Mouse (Mus musculus) liver, embryonic 16.5 days (tissue): ENCODE data around the gene Plekha5. TPM values are rescaled to one million over a fixed set of nuclear protein-coding genes. Genes with fewer than 3 reads are reported as not detected.

ENCODE experiments used
- ATAC-seq: fragments of 200-750 bp; cut with Nextera tagmentation; 2 replicates; pipeline ENCODE4 v1.8.0; 2017; ENCODE audit warnings: low read depth, mild to moderate bottlenecking, moderate number of reproducible peaks, moderate library complexity
- H3K27ac ChIP-seq: fragments of 300-500 bp; sonication (generic); 2 replicates; pipeline ENCODE4 v1.5.1; 2014; ENCODE audit warnings: mild to moderate bottlenecking, low read length
- H3K27me3 ChIP-seq: fragments of 300-500 bp; sonication (generic); 2 replicates; pipeline ENCODE4 v1.6.1; 2014; ENCODE audit warnings: low read depth, low read length, mixed read lengths; ENCODE audit not compliant: control insufficient read depth, insufficient read depth
- H3K36me3 ChIP-seq: fragments of 300-500 bp; sonication (generic); 2 replicates; pipeline ENCODE4 v1.6.1; 2014; ENCODE audit warnings: mild to moderate bottlenecking; ENCODE audit not compliant: control insufficient read depth, insufficient read depth
- H3K4me1 ChIP-seq: fragments of 300-500 bp; sonication (generic); 2 replicates; pipeline ENCODE4 v1.6.1; 2014; ENCODE audit warnings: low read depth, low read length, mixed read lengths; ENCODE audit not compliant: control insufficient read depth
- H3K4me2 ChIP-seq: fragments of 300-500 bp; sonication (generic); 2 replicates; pipeline ENCODE4 v1.6.1; 2014; ENCODE audit warnings: low read depth, low read length, mixed read lengths
- H3K4me3 ChIP-seq: fragments of 300-500 bp; sonication (generic); 2 replicates; pipeline ENCODE4 v1.5.1; 2014; ENCODE audit warnings: low read depth, mild to moderate bottlenecking, low read length
- H3K9ac ChIP-seq: fragments of 300-500 bp; sonication (generic); 2 replicates; pipeline ENCODE4 v1.6.1; 2014; ENCODE audit warnings: low read depth, low read length
- H3K9me3 ChIP-seq: fragments of 300-500 bp; sonication (generic); replicated peaks from 2 replicates; pipeline ENCODE4 v1.6.1; 2016; ENCODE audit warnings: low read length; ENCODE audit not compliant: control insufficient read depth
- WGBS: fragments of 180-500 bp; shearing (Covaris S2); extraction: QIAGEN DNeasy Blood & Tissue Kit; methylation state at CpG from one replicate; pipeline ENCODE4 v1.1.7; 2014; ENCODE audit not compliant: insufficient replicate concordance; 5-methylcytosine and 5-hydroxymethylcytosine counted together
- polyA plus RNA-seq: library from polyadenylated mRNA; unstranded; fragments of >200 nt; fragmentation: Nextera tagmentation; extraction: Ambion mirVana; gene quantifications from 2 replicates; pipeline ENCODE4 v1.2.1, GENCODE M21; 2015

Gene Plekha5
- polyA plus RNA-seq, 1 experiment from 2014 or later: 5.5 TPM

DNA sequence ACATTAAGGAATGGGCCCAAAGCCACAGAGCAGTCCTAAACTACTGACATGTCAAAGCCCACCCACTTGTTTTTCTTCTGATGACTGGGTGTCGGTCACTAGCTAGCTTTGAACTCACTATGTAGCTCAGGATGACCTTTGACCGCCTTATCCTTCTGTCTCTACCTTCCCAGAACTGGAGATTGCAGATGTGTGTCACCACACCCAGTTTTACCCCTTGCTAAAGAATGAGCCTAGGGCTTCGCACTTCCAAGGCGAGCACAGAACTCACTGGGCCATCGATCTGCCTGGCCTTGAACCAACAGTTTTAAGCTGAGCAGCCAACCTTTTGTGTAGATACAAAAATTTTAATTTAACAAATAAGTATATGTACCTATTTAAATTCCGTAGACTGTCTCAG is 184.8 kb downstream of the Plekha5 start:
- Histone ChIP-seq H3K27ac (no peak overlapping the region), H3K4me3 (no peak overlapping the region), H3K9me3 (no peaks in the 10 kb centered on the region), H3K27me3 (no peaks in the 10 kb centered on the region), H3K4me1 (no peaks in the 10 kb centered on the region), H3K9ac (no peak overlapping the region), H3K36me3 (no peaks in the 10 kb centered on the region), H3K4me2 (no peak overlapping the region)
- ATAC-seq: no peak
- 69% methylated on average over 6 of the region's 6 CpGs for WGBS

DNA sequence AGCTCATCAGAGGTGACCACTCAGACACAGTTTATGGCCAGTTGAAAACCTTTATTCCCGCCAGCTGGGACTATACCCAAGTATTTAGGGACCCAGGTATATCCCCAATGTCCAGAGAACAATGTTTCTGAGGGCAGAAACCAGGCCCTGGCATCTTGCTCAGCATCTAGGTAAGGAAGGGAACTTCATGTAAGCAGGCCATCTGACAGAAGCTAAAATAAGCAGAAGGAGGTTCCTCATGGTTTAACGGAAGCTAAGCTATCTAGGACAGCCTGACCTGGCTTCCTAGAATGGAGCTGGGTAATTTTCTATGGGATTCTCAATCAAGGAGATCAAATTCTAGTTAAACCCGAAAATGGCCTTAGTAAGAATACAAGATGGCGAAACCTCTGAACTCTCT is 185.7 kb downstream of the Plekha5 start:
- WGBS: 50% methylated on average over 4 of the region's 4 CpGs
- Histone ChIP-seq H3K9me3 (no peaks in the 10 kb centered on the region), H3K4me3 (no peak overlapping the region), H3K27ac (no peak overlapping the region), H3K4me1 (no peaks in the 10 kb centered on the region), H3K36me3 (no peaks in the 10 kb centered on the region), H3K27me3 (no peaks in the 10 kb centered on the region), H3K4me2 (no peak overlapping the region), H3K9ac (no peak overlapping the region)
- ATAC-seq: no peak

DNA sequence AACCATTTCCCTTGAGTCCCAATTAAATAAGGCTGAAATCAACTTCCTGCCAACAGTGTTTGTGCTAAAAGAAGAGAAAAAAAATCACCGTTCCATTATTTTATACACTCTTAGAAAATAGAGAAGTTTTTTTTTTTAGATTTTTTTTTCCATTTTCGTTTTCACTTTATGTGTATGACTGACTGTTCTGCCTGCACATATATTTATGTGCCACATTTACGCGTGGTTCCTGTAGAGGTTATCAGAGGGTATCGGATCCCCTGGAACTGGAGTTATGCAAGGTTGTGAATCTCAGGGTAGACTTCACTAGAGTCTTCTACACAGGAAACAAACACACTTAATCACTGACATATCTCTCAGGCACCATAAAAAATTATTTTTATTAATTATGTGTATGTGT is 186.3 kb downstream of the Plekha5 start:
- H3K4me3 ChIP-seq: no peak overlapping the region
- H3K4me2 ChIP-seq: no peak overlapping the region
- 70% methylated on average over 5 of the region's 5 CpGs for WGBS
- no peak for ATAC-seq
- H3K9me3 ChIP-seq: no peaks in the 10 kb centered on the region
- no peak overlapping the region for H3K27ac ChIP-seq
- H3K36me3 ChIP-seq: no peaks in the 10 kb centered on the region
- no peak overlapping the region for H3K9ac ChIP-seq
- H3K27me3 ChIP-seq: no peaks in the 10 kb centered on the region
- no peaks in the 10 kb centered on the region for H3K4me1 ChIP-seq

DNA sequence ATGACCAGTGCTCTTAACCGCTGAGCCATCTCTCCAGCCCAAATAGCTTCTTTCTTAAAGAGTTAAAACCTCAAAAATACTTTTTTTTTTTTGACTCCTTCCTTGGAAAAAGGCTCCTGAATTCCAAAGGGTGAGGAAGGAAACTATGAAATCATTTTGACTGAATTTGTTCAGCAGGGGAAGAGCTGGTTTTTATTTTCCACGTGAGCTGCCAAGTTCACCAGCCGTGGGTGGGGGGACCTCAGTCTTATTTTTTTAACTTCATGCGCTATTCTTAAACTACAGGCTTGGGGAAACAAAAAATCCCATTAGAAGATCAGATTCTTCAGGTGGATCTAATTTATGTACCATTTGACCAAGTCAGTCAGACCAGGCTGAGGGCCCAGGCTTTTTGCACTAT is 187.4 kb downstream of the Plekha5 start:
- Histone ChIP-seq H3K4me1 (no peaks in the 10 kb centered on the region), H3K27me3 (no peaks in the 10 kb centered on the region), H3K4me3 (no peak overlapping the region), H3K4me2 (no peak overlapping the region), H3K9me3 (no peaks in the 10 kb centered on the region), H3K36me3 (no peaks in the 10 kb centered on the region), H3K27ac (no peak overlapping the region), H3K9ac (no peak overlapping the region)
- WGBS: 70% methylated on average over 4 of the region's 4 CpGs
- ATAC-seq: no peak

DNA sequence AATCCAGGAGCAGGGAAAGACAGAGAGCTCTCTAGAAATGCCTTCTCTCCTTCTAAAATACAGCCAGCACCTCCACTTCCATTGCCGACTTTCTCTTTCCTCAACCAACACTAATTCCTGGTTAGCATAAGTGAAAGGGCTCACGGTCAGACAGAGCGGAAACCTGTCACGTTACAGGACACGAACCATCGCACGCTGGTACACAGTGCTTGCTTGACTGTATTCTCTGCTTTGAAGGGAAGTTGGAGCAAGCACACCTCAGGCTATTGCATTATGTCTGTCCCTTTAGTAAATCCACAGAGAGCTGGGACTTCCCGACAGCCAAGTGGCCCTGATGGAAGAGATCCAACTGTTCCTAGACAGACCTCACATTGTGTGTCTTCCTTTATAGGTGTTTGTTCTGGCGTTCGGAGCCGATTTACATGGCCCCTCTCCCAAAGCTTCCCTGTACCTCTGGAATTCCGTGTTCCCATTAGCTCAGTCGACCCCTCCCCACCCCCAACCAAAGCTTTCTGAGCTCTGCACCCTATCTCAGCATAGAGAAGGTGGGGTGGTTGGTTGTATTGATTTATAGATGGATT is 188.1 kb downstream of the Plekha5 start:
- H3K27me3 ChIP-seq: no peaks in the 10 kb centered on the region
- no peak for ATAC-seq
- 77% methylated on average over 13 of the region's 13 CpGs for WGBS

DNA sequence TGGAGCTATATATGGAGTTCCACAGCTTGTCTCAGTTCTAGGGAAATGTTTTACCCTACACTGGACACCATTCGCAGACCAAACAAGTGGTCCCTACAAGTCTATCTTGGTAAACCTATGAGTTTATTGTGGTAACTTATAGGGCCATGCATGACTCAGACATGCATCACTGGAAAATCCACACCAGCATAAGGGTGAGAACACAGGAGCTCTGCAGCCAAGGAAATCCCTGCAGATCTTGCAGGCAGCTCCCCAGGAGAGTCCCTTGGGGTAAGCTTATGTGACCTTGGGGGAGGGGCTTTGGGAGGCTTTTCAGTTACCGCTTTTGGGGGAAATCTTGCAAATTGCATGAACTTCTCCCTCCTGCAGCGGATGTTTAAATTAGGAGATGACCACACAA is 190.0 kb downstream of the Plekha5 start:
- Histone ChIP-seq H3K9me3 (no peaks in the 10 kb centered on the region), H3K4me1 (no peaks in the 10 kb centered on the region), H3K36me3 (no peaks in the 10 kb centered on the region), H3K9ac (no peak overlapping the region), H3K4me2 (no peak overlapping the region), H3K27ac (no peak overlapping the region), H3K4me3 (no peak overlapping the region), H3K27me3 (no peaks in the 10 kb centered on the region)
- WGBS: 51% methylated on average over 3 of the region's 3 CpGs
- ATAC-seq: no peak

More for the DNA sequence above, 188.1 kb downstream of the Plekha5 start:
- Histone ChIP-seq H3K4me3 (no peak overlapping the region), H3K9me3 (no peaks in the 10 kb centered on the region), H3K27ac (no peak overlapping the region), H3K4me2 (no peak overlapping the region), H3K36me3 (no peaks in the 10 kb centered on the region), H3K9ac (no peak overlapping the region), H3K4me1 (no peaks in the 10 kb centered on the region)

DNA sequence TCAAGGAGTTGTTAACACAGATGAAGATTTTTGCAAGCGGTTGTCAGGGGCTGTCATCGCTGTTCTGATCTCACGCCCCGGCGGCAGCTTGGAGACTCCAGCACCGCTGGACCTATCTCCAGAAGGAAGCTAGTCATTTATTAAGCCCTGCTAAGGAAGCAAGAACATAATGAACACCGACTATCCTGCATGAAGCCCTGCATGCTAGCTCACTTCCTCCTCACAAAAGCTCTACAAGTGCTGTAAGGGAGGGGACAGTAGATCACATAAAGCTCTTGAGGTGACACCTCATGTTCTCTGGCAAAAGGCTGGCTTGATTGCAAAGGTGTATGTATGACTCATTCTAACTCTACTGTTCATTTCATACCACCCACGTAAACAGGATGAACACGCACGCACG is 190.9 kb downstream of the Plekha5 start:
- no peak overlapping the region for H3K9ac ChIP-seq
- no peak overlapping the region for H3K4me3 ChIP-seq
- no peak for ATAC-seq
- H3K9me3 ChIP-seq: no peaks in the 10 kb centered on the region
- H3K27me3 ChIP-seq: no peaks in the 10 kb centered on the region
- H3K36me3 ChIP-seq: no peaks in the 10 kb centered on the region
- no peak overlapping the region for H3K27ac ChIP-seq
- H3K4me1 ChIP-seq: no peaks in the 10 kb centered on the region
- WGBS: 61% methylated on average over 11 of the region's 11 CpGs
- no peak overlapping the region for H3K4me2 ChIP-seq

DNA sequence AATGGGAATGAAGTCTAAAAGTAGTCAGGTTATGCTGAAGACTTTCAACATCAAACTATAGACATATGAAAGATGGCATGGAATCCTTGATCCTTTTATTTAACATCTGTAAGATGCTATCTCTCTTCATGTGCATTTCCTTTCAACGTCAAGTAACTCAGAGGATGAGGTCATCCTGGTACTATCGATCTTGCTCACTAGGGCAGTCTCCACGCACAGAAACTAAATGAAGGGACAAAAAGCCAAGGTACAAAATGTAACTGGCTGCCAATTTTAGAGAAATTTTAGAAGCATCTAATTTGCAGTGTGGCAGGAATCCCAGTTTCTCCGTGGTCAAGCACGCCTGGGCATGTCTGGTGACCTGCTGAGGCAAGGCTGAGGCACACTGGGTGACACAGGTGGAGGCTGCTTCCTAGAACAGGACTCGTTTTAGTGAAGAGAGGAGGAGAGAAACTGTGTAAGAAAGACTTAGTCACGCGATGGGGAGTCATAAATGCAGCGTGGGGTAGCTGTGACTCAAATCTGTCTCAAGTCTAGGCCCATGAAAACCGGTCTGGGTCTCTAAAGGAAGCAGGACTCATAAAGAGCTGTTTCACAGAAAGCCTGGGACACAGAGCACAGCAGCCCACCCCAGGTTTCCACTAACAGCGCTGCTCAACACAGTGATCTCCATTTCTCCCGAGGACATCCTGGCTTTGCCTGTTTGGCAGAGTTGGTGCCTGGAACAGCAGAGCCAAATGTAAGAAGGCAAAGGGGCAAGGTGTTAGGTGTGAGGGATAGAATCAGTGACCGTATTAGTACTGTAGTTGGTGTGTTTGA is 196.9 kb downstream of the Plekha5 start:
- WGBS: 61% methylated on average over 13 of the region's 13 CpGs
- Histone ChIP-seq H3K27me3 (no peaks in the 10 kb centered on the region), H3K9me3 (no peaks in the 10 kb centered on the region), H3K4me1 (peaks cover 10% of the 10 kb centered on the region), H3K9ac (no peak overlapping the region), H3K27ac (no peak overlapping the region), H3K36me3 (no peaks in the 10 kb centered on the region), H3K4me2 (no peak overlapping the region), H3K4me3 (no peak overlapping the region)
- no peak for ATAC-seq

DNA sequence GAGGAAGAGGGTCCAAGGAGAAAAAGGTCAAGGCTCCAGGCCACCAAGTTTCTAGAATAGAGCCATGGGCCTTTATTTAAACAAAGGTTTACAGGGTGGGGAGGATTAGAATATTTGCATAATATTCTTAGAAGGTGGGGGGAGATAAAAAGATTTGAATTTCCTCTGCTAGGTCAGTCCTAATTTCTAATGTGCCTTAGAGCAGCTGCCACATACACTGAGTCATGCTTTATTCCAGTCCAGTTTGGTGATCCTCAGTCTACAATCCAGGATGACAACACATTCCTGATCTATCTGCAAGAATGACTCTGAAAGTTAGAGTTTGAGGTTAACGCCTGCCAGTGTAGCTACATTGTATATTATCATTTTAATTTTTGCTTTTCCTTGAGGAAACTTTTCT is 197.8 kb downstream of the Plekha5 start:
- H3K4me3 ChIP-seq: no peak overlapping the region
- no peak overlapping the region for H3K27ac ChIP-seq
- no peaks in the 10 kb centered on the region for H3K36me3 ChIP-seq
- 75% methylated on average over 1 of the region's 1 CpGs for WGBS
- H3K4me2 ChIP-seq: no peak overlapping the region
- H3K27me3 ChIP-seq: no peaks in the 10 kb centered on the region
- peaks cover 14% of the 10 kb centered on the region for H3K4me1 ChIP-seq
- no peak for ATAC-seq
- no peak overlapping the region for H3K9ac ChIP-seq
- H3K9me3 ChIP-seq: no peaks in the 10 kb centered on the region
